Mouse (Mus musculus) E14TG2a.4 (cell line): ENCODE results near the gene Adap1.

Experiments used
- H3K27me3 ChIP-seq: 2 replicates; pipeline ENCODE4 v1.6.1; 2014; ENCODE audit warnings: low read length, control low read depth; ENCODE audit not compliant: insufficient read depth
- H3K36me3 ChIP-seq: 2 replicates; pipeline ENCODE4 v1.6.1; 2014; ENCODE audit warnings: low read length, control low read depth; ENCODE audit not compliant: insufficient read depth
- H3K4me1 ChIP-seq: replicated peaks from 2 replicates; pipeline ENCODE4 v1.6.1; 2014; ENCODE audit warnings: low read depth, low read length, control low read depth
- H3K4me3 ChIP-seq: replicated peaks from 2 replicates; pipeline ENCODE4 v1.5.1; 2014; ENCODE audit warnings: mild to moderate bottlenecking, low read length
- H3K9me3 ChIP-seq: 2 replicates; pipeline ENCODE4 v1.6.1; 2014; ENCODE audit warnings: low read length, control low read depth
- CTCF ChIP-seq: conservative IDR thresholded peaks from 2 replicates; pipeline ENCODE4 v1.5.1; 2014; ENCODE audit warnings: low read length
- NANOG ChIP-seq: IDR thresholded peaks from 2 replicates; pipeline ENCODE4 v1.6.1; 2014; ENCODE audit warnings: borderline replicate concordance, low read length, mixed read lengths
- POU5F1 ChIP-seq: IDR thresholded peaks from 2 replicates; pipeline ENCODE4 v1.6.1; 2014; ENCODE audit warnings: low read length, borderline replicate concordance

The Adap1 gene

GRCm38 (mm10) chr5:139282191-139282590 is 43.2 kb downstream of the Adap1 start:
- no peak for TF ChIP-seq NANOG
- TF ChIP-seq POU5F1: no peak
- TF ChIP-seq CTCF: peak; percentile 76
- Histone ChIP-seq H3K27me3 (no peaks in the 10 kb centered on the region), H3K9me3 (peaks cover 2% of the 10 kb centered on the region; the same call in 1 of the 2 replicates), H3K4me3 (no peak overlapping the region), H3K36me3 (peaks cover 70% of the 10 kb centered on the region), H3K4me1 (peaks cover 82% of the 10 kb centered on the region)

DNA sequence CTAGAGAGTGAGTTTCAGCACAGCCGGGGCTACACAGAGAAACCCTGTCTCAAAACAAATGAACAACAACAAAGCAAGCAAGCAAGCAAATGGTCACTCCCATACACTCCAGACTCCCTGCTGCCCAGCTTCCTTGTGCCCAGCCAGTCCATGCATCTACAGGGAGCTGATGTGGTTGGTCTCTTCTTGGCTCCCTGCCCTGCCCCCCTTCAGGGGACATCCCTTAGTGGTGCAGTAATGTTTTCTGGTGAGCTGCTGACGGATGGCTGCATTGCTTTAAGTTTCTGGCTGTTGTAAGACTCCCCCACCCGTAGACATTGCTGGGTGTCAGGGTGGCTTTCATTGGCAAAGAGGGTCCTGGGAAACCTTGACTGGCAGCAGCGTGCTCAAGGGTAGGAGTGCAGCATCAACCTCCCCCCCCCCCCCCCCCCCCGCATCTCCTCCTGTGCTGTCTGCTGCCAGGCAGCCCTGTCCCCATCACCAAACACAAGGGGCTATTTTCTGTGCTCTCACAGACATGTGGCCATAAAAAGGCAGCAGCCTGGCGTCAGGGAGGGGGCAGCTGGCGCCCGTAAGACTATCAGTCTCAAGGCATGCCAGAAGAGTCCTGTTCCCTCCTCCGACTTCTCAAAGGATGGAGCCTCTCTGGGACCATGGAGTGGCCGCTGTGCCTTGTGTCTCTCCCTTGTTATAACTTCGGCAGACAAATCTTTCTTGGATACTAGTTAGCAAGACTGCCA is 43.9 kb downstream of the Adap1 start:
- H3K9me3 ChIP-seq: no peaks in the 10 kb centered on the region
- no peak for TF ChIP-seq NANOG
- peaks cover 70% of the 10 kb centered on the region for H3K36me3 ChIP-seq
- H3K4me3 ChIP-seq: no peak overlapping the region
- no peaks in the 10 kb centered on the region for H3K27me3 ChIP-seq
- H3K4me1 ChIP-seq: peaks cover 76% of the 10 kb centered on the region

DNA sequence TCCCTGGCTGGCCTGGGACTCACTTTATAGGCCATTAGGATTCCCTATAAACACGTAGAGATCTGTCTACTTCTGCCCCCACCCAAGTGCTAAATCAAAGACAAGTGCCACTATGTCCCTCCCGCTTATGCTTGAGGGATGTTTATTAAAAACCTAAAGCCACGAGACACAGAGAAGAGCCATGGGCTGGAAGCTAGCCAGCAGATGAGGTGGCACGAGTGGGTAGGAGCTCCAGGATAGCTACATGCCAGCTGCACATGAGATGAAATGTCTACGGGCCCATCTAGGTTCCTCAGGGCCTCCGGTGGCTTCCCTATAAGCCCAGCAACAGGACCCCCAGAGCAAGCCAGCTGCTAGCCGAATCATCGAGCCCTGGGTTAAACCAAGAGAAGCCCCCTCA is 48.1 kb downstream of the Adap1 start:
- Histone ChIP-seq H3K27me3 (no peaks in the 10 kb centered on the region), H3K9me3 (no peaks in the 10 kb centered on the region)

GRCm38 (mm10) chr5:139271994-139272554 is 53.3 kb downstream of the Adap1 start:
- Histone ChIP-seq H3K36me3 (peaks cover 78% of the 10 kb centered on the region), H3K9me3 (no peaks in the 10 kb centered on the region), H3K4me3 (no peak overlapping the region), H3K4me1 (peaks cover 63% of the 10 kb centered on the region), H3K27me3 (no peaks in the 10 kb centered on the region)
- TF ChIP-seq CTCF (no peak), POU5F1 (no peak), NANOG (no peak)

More for the DNA sequence above, 48.1 kb downstream of the Adap1 start:
- no peak overlapping the region for H3K4me3 ChIP-seq
- TF ChIP-seq POU5F1: no peak
- no peak for TF ChIP-seq CTCF
- TF ChIP-seq NANOG: no peak
- H3K4me1 ChIP-seq: peaks cover 66% of the 10 kb centered on the region
- peaks cover 71% of the 10 kb centered on the region for H3K36me3 ChIP-seq

- H3K4me3 ChIP-seq: no peak overlapping the region
- H3K27me3 ChIP-seq: no peaks in the 10 kb centered on the region
- peaks cover 83% of the 10 kb centered on the region for H3K36me3 ChIP-seq
- TF ChIP-seq CTCF: no peak
- no peak for TF ChIP-seq POU5F1
- TF ChIP-seq NANOG: no peak
- no peaks in the 10 kb centered on the region for H3K9me3 ChIP-seq
- H3K4me1 ChIP-seq: peaks cover 71% of the 10 kb centered on the region
Observed at GRCm38 (mm10) chr5:139270806-139271521, 54.5 kb downstream of the Adap1 start.

DNA sequence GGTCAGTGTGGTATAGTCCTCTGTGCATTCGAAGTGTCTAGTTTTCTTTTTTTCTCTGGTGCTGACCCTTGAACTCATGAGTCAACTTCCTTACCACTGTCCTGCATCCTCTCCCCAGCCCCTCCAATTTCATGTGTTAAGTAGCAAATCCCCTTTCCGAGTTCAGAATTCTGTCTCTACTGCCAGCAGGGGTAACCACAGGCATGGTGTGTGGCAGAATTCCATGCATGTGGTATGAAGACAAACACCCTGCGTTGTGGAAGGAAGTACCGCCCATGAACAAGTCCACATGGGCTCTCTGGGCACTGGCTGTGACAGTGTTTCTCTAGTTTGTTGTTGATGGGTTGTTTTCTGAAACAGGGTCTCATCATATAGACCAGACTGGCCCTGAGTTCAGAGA is 57.8 kb downstream of the Adap1 start:
- TF ChIP-seq NANOG (no peak), POU5F1 (no peak), CTCF (no peak)
- no peak overlapping the region for H3K4me3 ChIP-seq
- H3K36me3 ChIP-seq: peaks cover 90% of the 10 kb centered on the region
- no peaks in the 10 kb centered on the region for H3K27me3 ChIP-seq
- no peaks in the 10 kb centered on the region for H3K9me3 ChIP-seq
- peaks cover 70% of the 10 kb centered on the region for H3K4me1 ChIP-seq

DNA sequence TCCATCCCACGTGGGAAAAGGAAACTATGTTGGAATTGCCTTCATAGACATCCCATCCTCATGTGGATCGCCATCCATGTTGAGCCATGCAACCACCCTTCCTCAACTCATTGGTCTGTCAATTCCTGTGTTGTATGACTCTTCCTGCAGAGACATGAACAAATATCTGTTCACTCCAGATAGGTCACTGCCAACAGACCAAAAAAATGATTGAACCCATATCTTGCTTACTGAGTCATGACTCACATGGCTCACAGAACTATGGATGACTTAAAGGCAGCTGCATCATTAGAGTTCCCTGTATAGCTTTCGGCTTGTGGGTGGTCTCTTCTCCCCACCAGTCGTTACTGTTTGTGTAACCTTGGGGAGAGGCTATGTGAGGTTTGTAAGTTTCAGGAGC is 64.0 kb downstream of the Adap1 start:
- H3K9me3 ChIP-seq: no peaks in the 10 kb centered on the region
- no peak overlapping the region for H3K4me3 ChIP-seq
- H3K4me1 ChIP-seq: peaks cover 75% of the 10 kb centered on the region
- peaks cover 94% of the 10 kb centered on the region for H3K36me3 ChIP-seq
- TF ChIP-seq POU5F1 (no peak), CTCF (no peak), NANOG (no peak)
- H3K27me3 ChIP-seq: no peaks in the 10 kb centered on the region

DNA sequence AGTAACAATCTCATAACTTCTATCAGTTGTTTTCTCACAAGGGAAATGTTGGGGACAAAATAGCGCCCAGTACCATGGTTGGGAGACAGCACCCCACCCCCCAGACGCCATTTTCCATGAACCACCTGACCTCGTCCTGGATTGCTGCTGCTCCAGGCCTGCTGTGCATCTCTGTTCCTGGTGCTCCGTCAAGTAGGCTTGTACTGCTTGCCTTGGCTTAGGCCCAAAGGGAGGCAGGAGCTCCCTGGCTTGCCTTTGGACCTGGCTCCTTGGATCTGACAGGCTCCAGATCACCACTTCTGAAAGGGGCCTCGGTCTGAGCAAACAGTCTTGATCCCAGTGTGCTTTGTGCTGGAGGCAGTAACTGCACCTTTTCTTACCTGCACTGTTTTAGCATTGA is 65.6 kb downstream of the Adap1 start:
- TF ChIP-seq CTCF (no peak), NANOG (no peak), POU5F1 (no peak)
- Histone ChIP-seq H3K9me3 (no peaks in the 10 kb centered on the region), H3K4me1 (peaks cover 78% of the 10 kb centered on the region), H3K36me3 (peaks cover 94% of the 10 kb centered on the region), H3K4me3 (peak overlapping the region; percentile 2; the same call in 1 of the 2 replicates), H3K27me3 (no peaks in the 10 kb centered on the region)
